Mouse (Mus musculus): Measurements from ENCODE around the gene Rpl23. TPM values are rescaled to one million over a fixed set of nuclear protein-coding genes. Genes with fewer than 3 reads are reported as not detected.

Rpl23 gene
- total and polyA plus RNA-seq, 3 experiments = 921 to 2,072 TPM; not detected in 1

DNA sequence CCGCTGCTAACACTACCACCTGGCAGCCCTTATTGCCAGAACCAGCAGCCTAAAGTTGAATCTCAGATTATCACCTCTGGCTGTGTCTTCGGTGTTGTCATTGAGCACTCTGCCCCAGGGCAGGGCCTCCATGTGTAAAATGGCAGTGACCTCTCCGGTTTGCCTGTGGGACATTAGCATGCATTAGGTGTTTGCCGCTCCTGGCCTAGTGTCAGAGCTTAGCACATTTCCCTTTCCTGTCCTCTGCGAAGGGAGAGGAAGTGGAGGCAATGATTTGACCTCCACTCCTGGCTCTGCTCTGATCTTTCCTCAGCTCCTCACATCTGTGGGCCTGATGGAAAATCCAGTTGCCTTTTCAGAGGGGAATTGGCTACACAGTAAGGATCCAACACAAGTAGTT lies 37.7 kb upstream of the Rpl23 start:
- TF ChIP-seq GABPA (IDR thresholded peaks at IDR 0.05; ENCODE audit: low read depth, low read length) (no peak), TAL1 (IDR thresholded peaks at IDR 0.05; ENCODE audit: low read length) (no peak), MAX (IDR thresholded peaks at IDR 0.05; ENCODE audit: low read length) (no peak), SIN3A (IDR thresholded peaks at IDR 0.05; ENCODE audit: low read length) (no peak), TBP (IDR thresholded peaks at IDR 0.05; ENCODE audit: low read depth, low read length) (no peak), MYB (IDR thresholded peaks at IDR 0.05; ENCODE audit: low read depth, low read length) (no peak), ZNF384 (IDR thresholded peaks at IDR 0.05; ENCODE audit: low read depth, low read length) (no peak), POLR2AphosphoS5 (IDR thresholded peaks at IDR 0.05; ENCODE audit: borderline replicate concordance, low read depth, low read length) (no peak), JUND (IDR thresholded peaks at IDR 0.05; ENCODE audit: low read depth, low read length) (no peak), POLR2AphosphoS2 (IDR thresholded peaks at IDR 0.05; ENCODE audit: low read length) (no peak)
- no peak overlapping the region for H3K4me3 ChIP-seq (ENCODE audit: control insufficient read depth in 1 of 2, insufficient read depth in 1 of 2, low read depth in 2 of 2, low read length in 2 of 2)
- H3K27me3 ChIP-seq (ENCODE audit: control insufficient read depth in 1 of 2, insufficient read depth in 2 of 2, low read length in 2 of 2) = no peaks in the 10 kb centered on the region
- peaks cover 4 to 7% of the 10 kb centered on the region in 2 experiments; a peak in 3 of 4 replicates for H3K4me1 ChIP-seq (ENCODE audit: control insufficient read depth in 1 of 2, insufficient read depth in 2 of 2, low read length in 2 of 2)
- H3K9me3 ChIP-seq (replicated peaks; ENCODE audit: insufficient read depth, low read length) = no peaks in the 10 kb centered on the region
- H3K27ac ChIP-seq (ENCODE audit: control insufficient read depth, low read depth, low read length) = no peak overlapping the region
- H3K79me2 ChIP-seq (ENCODE audit: control insufficient read depth, insufficient read depth, low read length, poor library complexity) = no peaks in the 10 kb centered on the region
- no peak overlapping the region for H3K9ac ChIP-seq (ENCODE audit: control insufficient read depth, low read depth, low read length, poor library complexity, severe bottlenecking)
- H3K36me3 ChIP-seq (ENCODE audit: control insufficient read depth in 1 of 2, insufficient read depth in 2 of 2, low read length in 2 of 2) = peaks cover 0 to 7% of the 10 kb centered on the region in 2 experiments; a peak in 1 of 4 replicates
- no peak for DNase-seq (ENCODE audit: low read depth, low spot score)

- no peak for TF ChIP-seq POLR2AphosphoS2 (IDR thresholded peaks at IDR 0.05; ENCODE audit: low read length)
- peaks cover 0 to 7% of the 10 kb centered on the region in 2 experiments; a peak in 1 of 4 replicates for H3K36me3 ChIP-seq (ENCODE audit: control insufficient read depth in 1 of 2, insufficient read depth in 2 of 2, low read length in 2 of 2)
- no peak overlapping the region for H3K4me3 ChIP-seq (ENCODE audit: control insufficient read depth in 1 of 2, insufficient read depth in 1 of 2, low read depth in 2 of 2, low read length in 2 of 2)
- no peak overlapping the region for H3K9ac ChIP-seq (ENCODE audit: control insufficient read depth, low read depth, low read length, poor library complexity, severe bottlenecking)
- no peak for DNase-seq (ENCODE audit: low read depth, low spot score)
- H3K9me3 ChIP-seq (replicated peaks; ENCODE audit: insufficient read depth, low read length) = no peaks in the 10 kb centered on the region
- no peaks in the 10 kb centered on the region for H3K79me2 ChIP-seq (ENCODE audit: control insufficient read depth, insufficient read depth, low read length, poor library complexity)
- H3K27ac ChIP-seq (ENCODE audit: control insufficient read depth, low read depth, low read length) = no peak overlapping the region
- peaks cover 4 to 7% of the 10 kb centered on the region in 2 experiments; a peak in 3 of 4 replicates for H3K4me1 ChIP-seq (ENCODE audit: control insufficient read depth in 1 of 2, insufficient read depth in 2 of 2, low read length in 2 of 2)
- H3K27me3 ChIP-seq (ENCODE audit: control insufficient read depth in 1 of 2, insufficient read depth in 2 of 2, low read length in 2 of 2) = no peaks in the 10 kb centered on the region
These were observed 36.9 kb upstream of the Rpl23 start for GRCm38 (mm10) chr11:97819102-97819501.

DNA sequence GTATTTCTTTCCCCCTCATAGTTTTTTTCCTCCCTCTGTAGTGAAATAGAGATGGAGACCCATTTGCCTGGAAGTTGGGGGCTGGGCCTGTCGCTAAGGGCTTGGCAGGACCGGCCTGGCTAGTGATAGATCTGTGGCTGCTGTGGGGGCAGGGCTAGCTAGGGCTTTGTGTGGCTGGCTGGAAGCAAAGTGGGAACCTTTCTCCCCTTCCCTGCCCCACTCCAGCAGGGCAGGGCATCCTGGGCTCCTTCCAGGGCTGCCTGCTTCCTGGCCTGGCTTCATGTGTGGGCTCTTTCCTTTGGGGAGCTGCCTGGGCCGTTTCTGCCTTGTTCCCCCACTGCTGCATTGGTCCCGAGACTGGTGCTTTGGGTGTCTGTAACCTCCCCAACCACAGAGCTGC lies 36.3 kb upstream of the Rpl23 start:
- Histone ChIP-seq H3K9me3 (replicated peaks; ENCODE audit: insufficient read depth, low read length) (no peaks in the 10 kb centered on the region), H3K79me2 (ENCODE audit: control insufficient read depth, insufficient read depth, low read length, poor library complexity) (no peaks in the 10 kb centered on the region), H3K4me1 (ENCODE audit: control insufficient read depth in 1 of 2, insufficient read depth in 2 of 2, low read length in 2 of 2) (peaks cover 4 to 7% of the 10 kb centered on the region in 2 experiments; a peak in 3 of 4 replicates), H3K4me3 (ENCODE audit: control insufficient read depth in 1 of 2, insufficient read depth in 1 of 2, low read depth in 2 of 2, low read length in 2 of 2) (no peak overlapping the region), H3K9ac (ENCODE audit: control insufficient read depth, low read depth, low read length, poor library complexity, severe bottlenecking) (no peak overlapping the region), H3K27ac (ENCODE audit: control insufficient read depth, low read depth, low read length) (no peak overlapping the region), H3K27me3 (ENCODE audit: control insufficient read depth in 1 of 2, insufficient read depth in 2 of 2, low read length in 2 of 2) (no peaks in the 10 kb centered on the region), H3K36me3 (ENCODE audit: control insufficient read depth in 1 of 2, insufficient read depth in 2 of 2, low read length in 2 of 2) (peaks cover 0 to 7% of the 10 kb centered on the region in 2 experiments; a peak in 1 of 4 replicates)
- TF ChIP-seq CHD2 (IDR thresholded peaks at IDR 0.05; ENCODE audit: low read length) (no peak), UBTF (IDR thresholded peaks at IDR 0.05; ENCODE audit: borderline replicate concordance, insufficient read depth, low read depth, low read length) (no peak), USF2 (IDR thresholded peaks at IDR 0.05; ENCODE audit: borderline replicate concordance in 1 of 2, insufficient read depth in 1 of 2, low read depth in 1 of 2, low read length in 2 of 2) (no peak), TAL1 (IDR thresholded peaks at IDR 0.05; ENCODE audit: low read length) (no peak), ZNF384 (IDR thresholded peaks at IDR 0.05; ENCODE audit: low read depth, low read length) (no peak), POLR2A (IDR thresholded peaks at IDR 0.05; ENCODE audit: control insufficient read depth in 1 of 2, insufficient read depth in 1 of 2, low read depth in 1 of 2, low read length in 2 of 2, poor library complexity in 1 of 2) (no peak), GATA1 (IDR thresholded peaks at IDR 0.05; ENCODE audit: low read depth, low read length) (no peak), BHLHE40 (IDR thresholded peaks at IDR 0.05; ENCODE audit: borderline replicate concordance, low read depth, low read length) (no peak), RAD21 (IDR thresholded peaks at IDR 0.05; ENCODE audit: low read depth, low read length) (no peak), TBP (IDR thresholded peaks at IDR 0.05; ENCODE audit: low read depth, low read length) (no peak), NRF1 (IDR thresholded peaks at IDR 0.05; ENCODE audit: insufficient read depth, low read depth, low read length, poor library complexity, severe bottlenecking) (no peak), E2F4 (IDR thresholded peaks at IDR 0.05; ENCODE audit: borderline replicate concordance, low read depth, low read length) (no peak), ETS1 (IDR thresholded peaks at IDR 0.05; ENCODE audit: low read depth, low read length) (no peak), ZC3H11A (IDR thresholded peaks at IDR 0.05; ENCODE audit: low read depth, low read length) (no peak), SMC3 (IDR thresholded peaks at IDR 0.05; ENCODE audit: low read depth, low read length) (no peak), HCFC1 (IDR thresholded peaks at IDR 0.05; ENCODE audit: low read depth, low read length) (no peak)
- no peak for DNase-seq (ENCODE audit: low read depth, low spot score)

Measured in MEL (cell line).